Mouse (Mus musculus) lung, postnatal 0 days (tissue): ENCODE measurements at regions not wholly inside any gene's neighbourhood (a gene's known extent, or its start where the extent isn't known, plus 50 kb on each side); places are given as distances from the start of the nearest gene placed in this dataset.

Experiments used
- CTCF ChIP-seq: IDR thresholded peaks from 2 replicates; pipeline ENCODE4 v1.5.1; 2016; ENCODE audit warnings: antibody characterized with exemption, mild to moderate bottlenecking
- EP300 ChIP-seq: IDR thresholded peaks from 2 replicates; pipeline ENCODE4 v1.6.1; 2016; ENCODE audit warnings: antibody characterized with exemption, mild to moderate bottlenecking, control low read depth

DNA sequence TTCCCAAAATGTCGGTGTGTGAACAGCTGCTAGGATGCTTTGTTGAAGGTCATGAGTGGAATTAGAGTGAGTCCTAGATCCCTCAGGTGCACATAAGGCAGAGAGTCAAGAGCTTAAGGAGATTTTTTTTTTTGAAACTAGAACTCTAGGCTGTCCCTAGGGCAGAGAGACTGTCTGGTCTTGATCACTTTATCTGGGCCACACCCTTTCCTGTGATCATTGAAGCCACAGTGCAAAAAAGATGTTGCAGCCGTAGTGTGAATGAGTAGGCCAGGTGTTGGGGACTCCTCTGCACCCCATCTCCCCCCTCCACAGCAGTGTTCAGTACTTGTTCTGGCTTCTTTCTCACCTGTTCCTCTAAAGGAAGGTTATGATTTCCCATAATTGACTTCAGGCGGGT, 153.9 kb downstream of the Katnal1 start:
- TF ChIP-seq CTCF (no peak), EP300 (no peak)
